Comparison of ENCODE assay signal across 13 mouse cellular contexts in the genomic region with DNA sequence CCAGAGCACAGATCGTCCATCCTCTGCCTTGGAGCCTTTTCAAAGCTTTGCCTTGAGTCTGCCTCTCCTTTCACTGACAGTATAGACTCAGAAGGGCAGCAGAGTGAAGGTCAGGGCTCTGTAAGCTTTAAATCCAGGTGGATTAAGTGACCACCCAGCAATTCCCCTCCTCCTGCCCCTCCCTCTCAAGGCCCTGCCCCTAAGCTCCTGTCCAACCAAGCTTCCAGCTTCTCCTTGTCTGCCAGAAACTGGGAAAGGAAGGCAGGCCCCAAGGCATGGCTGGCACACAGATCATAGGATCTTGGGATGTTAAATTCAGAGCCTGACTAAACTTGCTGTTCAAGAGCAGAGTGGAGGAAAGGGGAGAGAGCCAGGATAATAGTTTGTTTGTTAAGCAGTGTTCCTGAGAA. TPM values are rescaled to one million over a fixed set of nuclear protein-coding genes. Genes with fewer than 3 reads are reported as not detected.
DNase-seq lines count a peak whose midpoint lies in the region; ATAC-seq and TF ChIP-seq lines count a peak whose summit lies in the region.
"Had no signal": no experiment of that assay in that cellular context is flagged by ENCODE, and none has a peak within 500 bp of the region (broad histone marks: within the 10 kb centered on the region; RNA-seq: fewer than 3 reads in every experiment).

No protein-coding gene starts in this region.

- no peaks in the 10 kb centered on the region for H3K36me3 ChIP-seq in hindbrain, embryonic 12.5 days
- no peaks in the 10 kb centered on the region for H3K36me3 ChIP-seq in hindbrain, postnatal 0 days (ENCODE audit: insufficient read depth, low read length)
- H3K36me3 ChIP-seq in embryonic facial prominence, embryonic 12.5 days, result no peaks in the 10 kb centered on the region
- H3K36me3 ChIP-seq: liver, embryonic 15.5 days had no signal

- 18% methylated on average over 1 of the region's 1 CpGs for WGBS in hindbrain, embryonic 12.5 days
- WGBS in hindbrain, postnatal 0 days, result 11% methylated on average over 1 of the region's 1 CpGs
- 13% methylated on average over 1 of the region's 1 CpGs for WGBS in embryonic facial prominence, embryonic 12.5 days

- H3K27ac ChIP-seq in hindbrain, embryonic 12.5 days, result no peak overlapping the region
- H3K27ac ChIP-seq in hindbrain, postnatal 0 days, result no peak overlapping the region
- no peak overlapping the region for H3K27ac ChIP-seq in embryonic facial prominence, embryonic 12.5 days
- H3K27ac ChIP-seq: layer of hippocampus, adult 2 months; liver, embryonic 15.5 days had no signal

- 0 out of 2 replicates have a peak, but pooled peaks cover 6% of the 10 kb centered on the region for H3K4me1 ChIP-seq in hindbrain, embryonic 12.5 days
- H3K4me1 ChIP-seq in hindbrain, postnatal 0 days (ENCODE audit: insufficient read depth, low read length), result no peaks in the 10 kb centered on the region
- H3K4me1 ChIP-seq in embryonic facial prominence, embryonic 12.5 days, result 0 out of 2 replicates have a peak, but pooled peaks cover 5% of the 10 kb centered on the region

- no peak for DNase-seq in hindbrain, postnatal 0 days (ENCODE audit: low spot score)
- DNase-seq in ES-CJ7 (ENCODE audit: low read depth, low spot score), result peak; percentile 48
- DNase-seq in kidney, postnatal 14 days, result peak; percentile 65
- no peak for DNase-seq in ovary, postnatal 36 days (ENCODE audit: low spot score)
- DNase-seq in lung, postnatal 14 days, result no peak
- no peak for DNase-seq in lung, postnatal 10 days

- peaks cover 62% of the 10 kb centered on the region for H3K27me3 ChIP-seq in hindbrain, embryonic 12.5 days
- peaks cover 11% of the 10 kb centered on the region; the same call in 1 of the 2 replicates for H3K27me3 ChIP-seq in hindbrain, postnatal 0 days (ENCODE audit: insufficient read depth, low read length)
- peaks cover 23% of the 10 kb centered on the region for H3K27me3 ChIP-seq in embryonic facial prominence, embryonic 12.5 days

- ATAC-seq in hindbrain, embryonic 12.5 days (ENCODE audit: low FRiP score), result no peak
- no peak for ATAC-seq in hindbrain, postnatal 0 days
- ATAC-seq in embryonic facial prominence, embryonic 12.5 days (ENCODE audit: insufficient number of reproducible peaks, insufficient read depth, low FRiP score, low TSS enrichment), result no peak

- TF ChIP-seq CTCF in hindbrain, postnatal 0 days (IDR thresholded peaks at IDR 0.05; ENCODE audit: low read depth), result no peak

- no peaks in the 10 kb centered on the region for H3K9me3 ChIP-seq in hindbrain, embryonic 12.5 days (replicated peaks)
- no peaks in the 10 kb centered on the region for H3K9me3 ChIP-seq in hindbrain, postnatal 0 days (ENCODE audit: low read length)
- no peaks in the 10 kb centered on the region for H3K9me3 ChIP-seq in embryonic facial prominence, embryonic 12.5 days
- H3K9me3 ChIP-seq: liver, embryonic 15.5 days had no signal

- no peak overlapping the region for H3K4me2 ChIP-seq in hindbrain, embryonic 12.5 days (replicated peaks)
- H3K4me2 ChIP-seq in hindbrain, postnatal 0 days (ENCODE audit: low read depth, low read length), result no peak overlapping the region
- no peak overlapping the region for H3K4me2 ChIP-seq in embryonic facial prominence, embryonic 12.5 days (replicated peaks)
- H3K4me2 ChIP-seq: liver, embryonic 15.5 days had no signal

- H3K4me3 ChIP-seq in hindbrain, embryonic 12.5 days, result no peak overlapping the region
- no peak overlapping the region for H3K4me3 ChIP-seq in hindbrain, postnatal 0 days (ENCODE audit: low read length)
- H3K4me3 ChIP-seq in embryonic facial prominence, embryonic 12.5 days, result no peak overlapping the region
- H3K4me3 ChIP-seq: layer of hippocampus, adult 2 months; liver, embryonic 15.5 days had no signal

- H3K9ac ChIP-seq in hindbrain, embryonic 12.5 days, result peak overlapping the region; percentile 10; the same call in 1 of the 2 replicates
- no peak overlapping the region for H3K9ac ChIP-seq in hindbrain, postnatal 0 days (replicated peaks; ENCODE audit: low read length)
- peak overlapping the region; percentile 36 for H3K9ac ChIP-seq in embryonic facial prominence, embryonic 12.5 days
- H3K9ac ChIP-seq: liver, embryonic 15.5 days had no signal

RNA-seq across cellular contexts. Expression of a gene that starts 5.1 kb away (rescaled TPM):
- 0.99 TPM in 1 of 2 replicates, not detected in the other for polyA plus RNA-seq in hindbrain, embryonic 12.5 days (2016; fragmentation: Nextera tagmentation; extraction: Ambion mirVana)
- total RNA-seq in hindbrain, postnatal 0 days (2014; rRNA removed), result not detected in 2 replicates
- not detected in 2 replicates for polyA plus RNA-seq in hindbrain, postnatal 0 days (2015; fragmentation: Nextera tagmentation; extraction: Ambion mirVana)
- not detected in 2 replicates for polyA plus RNA-seq in embryonic facial prominence, embryonic 12.5 days (2016; fragmentation: Nextera tagmentation; extraction: Ambion mirVana)
- total RNA-seq: gastrocnemius, postnatal 4 days; layer of hippocampus, adult 2 months; MEL had no signal
- polyA plus RNA-seq: liver, embryonic 15.5 days; small intestine, adult 2 months had no signal

RNA-seq across cellular contexts. Expression of a gene that starts 5.6 kb away (rescaled TPM):
- polyA plus RNA-seq in hindbrain, embryonic 12.5 days (2016; fragmentation: Nextera tagmentation; extraction: Ambion mirVana), result 0.08 and 0.25 TPM in 2 replicates
- 15.2 and 20.4 TPM in 2 replicates for total RNA-seq in hindbrain, postnatal 0 days (2014; rRNA removed)
- polyA plus RNA-seq in hindbrain, postnatal 0 days (2015; fragmentation: Nextera tagmentation; extraction: Ambion mirVana), result 0.51 and 0.55 TPM in 2 replicates
- 0.33 and 0.36 TPM in 2 replicates for polyA plus RNA-seq in embryonic facial prominence, embryonic 12.5 days (2016; fragmentation: Nextera tagmentation; extraction: Ambion mirVana)

RNA-seq across cellular contexts. Expression of a gene that starts 7.3 kb away (rescaled TPM):
- 2.2 and 3.1 TPM in 2 replicates for polyA plus RNA-seq in hindbrain, embryonic 12.5 days (2016; fragmentation: Nextera tagmentation; extraction: Ambion mirVana)
- total RNA-seq in hindbrain, postnatal 0 days (2014; rRNA removed), result 25.0 and 29.0 TPM in 2 replicates
- polyA plus RNA-seq in hindbrain, postnatal 0 days (2015; fragmentation: Nextera tagmentation; extraction: Ambion mirVana), result 13.6 and 14.7 TPM in 2 replicates
- 4.2 and 4.9 TPM in 2 replicates for polyA plus RNA-seq in embryonic facial prominence, embryonic 12.5 days (2016; fragmentation: Nextera tagmentation; extraction: Ambion mirVana)
- total RNA-seq: MEL had no signal

RNA-seq across cellular contexts. Expression of a gene that starts 7.9 kb away (rescaled TPM):
- 1.3 TPM in 2 replicates for polyA plus RNA-seq in hindbrain, embryonic 12.5 days (2016; fragmentation: Nextera tagmentation; extraction: Ambion mirVana)
- total RNA-seq in hindbrain, postnatal 0 days (2014; rRNA removed), result 0.99 and 1.4 TPM in 2 replicates
- 0.76 TPM in 2 replicates for polyA plus RNA-seq in hindbrain, postnatal 0 days (2015; fragmentation: Nextera tagmentation; extraction: Ambion mirVana)
- 0.84 and 0.99 TPM in 2 replicates for polyA plus RNA-seq in embryonic facial prominence, embryonic 12.5 days (2016; fragmentation: Nextera tagmentation; extraction: Ambion mirVana)

RNA-seq across cellular contexts. Expression of a gene that starts 17.0 kb away (rescaled TPM):
- polyA plus RNA-seq in hindbrain, embryonic 12.5 days (2016; fragmentation: Nextera tagmentation; extraction: Ambion mirVana), result 128 and 158 TPM in 2 replicates
- total RNA-seq in hindbrain, postnatal 0 days (2014; rRNA removed), result 35.5 and 43.1 TPM in 2 replicates
- polyA plus RNA-seq in hindbrain, postnatal 0 days (2015; fragmentation: Nextera tagmentation; extraction: Ambion mirVana), result 106 and 110 TPM in 2 replicates
- 212 and 230 TPM in 2 replicates for polyA plus RNA-seq in embryonic facial prominence, embryonic 12.5 days (2016; fragmentation: Nextera tagmentation; extraction: Ambion mirVana)

Comparison
In these comparisons a context has a peak if more than half of its experiments do, and no peak if none do; other contexts are left out.
1. DNase-seq: peak in ES-CJ7 (single experiment) and kidney, postnatal 14 days (single experiment); none in hindbrain, postnatal 0 days (single experiment), ovary, postnatal 36 days (single experiment), lung, postnatal 14 days (single experiment) and lung, postnatal 10 days (single experiment).